Mouse (Mus musculus) C2C12 (cell line): ENCODE data around the gene Gimap5. TPM values are rescaled to one million over a fixed set of nuclear protein-coding genes. Genes with fewer than 3 reads are reported as not detected.

Experiments
- H3K27me3 ChIP-seq: one replicate; pipeline ENCODE4 v1.6.1; 2011; ENCODE audit not compliant: control insufficient read depth, insufficient read depth, insufficient read length
- H3K36me3 ChIP-seq: one replicate; pipeline ENCODE4 v1.6.1; 2011; ENCODE audit not compliant: control insufficient read depth, insufficient read depth
- H3K4me3 ChIP-seq: one replicate; pipeline ENCODE4 v1.5.1; 2011; ENCODE audit warnings: mild to moderate bottlenecking, control low read depth; ENCODE audit not compliant: poor library complexity, insufficient read depth, severe bottlenecking
- H3K79me2 ChIP-seq: one replicate; pipeline ENCODE4 v1.6.1; 2011; ENCODE audit not compliant: control insufficient read depth, insufficient read depth
- H3K79me3 ChIP-seq: one replicate; pipeline ENCODE4 v1.6.1; 2011; ENCODE audit warnings: low read depth, control low read depth
- H3ac ChIP-seq: one replicate; pipeline ENCODE3; 2011; ENCODE audit warnings: low read depth; ENCODE audit not compliant: control insufficient read depth, insufficient read length
- CEBPB ChIP-seq: IDR thresholded peaks from one replicate; pipeline ENCODE4 v1.6.1; 2011; ENCODE audit warnings: low read depth, mild to moderate bottlenecking, control low read depth, moderate library complexity
- CTCF ChIP-seq: IDR thresholded peaks from one replicate; pipeline ENCODE4 v1.5.1; 2011; ENCODE audit not compliant: control insufficient read depth, insufficient read depth, insufficient read length
- FOSL1 ChIP-seq: IDR thresholded peaks from one replicate; pipeline ENCODE4 v1.8.0; 2011; ENCODE audit warnings: mild to moderate bottlenecking, low read length; ENCODE audit not compliant: poor library complexity, insufficient read depth, severe bottlenecking
- MAX ChIP-seq: IDR thresholded peaks from one replicate; pipeline ENCODE4 v1.6.1; 2011; ENCODE audit warnings: mild to moderate bottlenecking, control low read depth
- MYOD1 ChIP-seq: IDR thresholded peaks from one replicate; pipeline ENCODE4 v1.6.1; 2011; ENCODE audit warnings: low read depth; ENCODE audit not compliant: control insufficient read depth, insufficient read length
- MYOG ChIP-seq: IDR thresholded peaks from one replicate; pipeline ENCODE4 v1.6.1; 2011; ENCODE audit not compliant: control insufficient read depth, insufficient read length; ENCODE audit errors: extremely low read depth
- USF1 ChIP-seq: IDR thresholded peaks from one replicate; pipeline ENCODE4 v1.6.1; 2011; ENCODE audit warnings: low read depth, mild to moderate bottlenecking, control low read depth, moderate library complexity
- polyA plus RNA-seq: library from polyadenylated mRNA; unstranded; fragments of >200 nt; fragmentation: generic; extraction: Trizol; gene quantifications from one replicate; pipeline ENCODE4 v1.2.1, GENCODE M21; 2012; ENCODE audit warnings: missing spikeins

The Gimap5 gene
- polyA plus RNA-seq, 1 experiment: not detected

- Histone ChIP-seq H3K79me2 (no peaks in the 10 kb centered on the region), H3K4me3 (no peak overlapping the region), H3K79me3 (no peaks in the 10 kb centered on the region), H3ac (no peak overlapping the region), H3K36me3 (no peaks in the 10 kb centered on the region), H3K27me3 (no peaks in the 10 kb centered on the region)
- no peak for TF ChIP-seq MAX
- TF ChIP-seq MYOG: no peak
- TF ChIP-seq CTCF: no peak
- TF ChIP-seq MYOD1: no peak
- no peak for TF ChIP-seq USF1
- no peak for TF ChIP-seq FOSL1
- no peak for TF ChIP-seq CEBPB
Observed at GRCm38 (mm10) chr6:48700251-48701075, 45.5 kb upstream of the Gimap5 start.

- TF ChIP-seq MAX (no peak), CTCF (no peak), FOSL1 (no peak), MYOD1 (no peak), MYOG (no peak), USF1 (no peak), CEBPB (no peak)
- H3K79me3 ChIP-seq: no peaks in the 10 kb centered on the region
Observed at GRCm38 (mm10) chr6:48702146-48702545, 43.9 kb upstream of the Gimap5 start.

GRCm38 (mm10) chr6:48702601-48703000 lies 43.4 kb upstream of the Gimap5 start:
- Histone ChIP-seq H3K79me3 (no peaks in the 10 kb centered on the region), H3K36me3 (no peaks in the 10 kb centered on the region), H3K27me3 (no peaks in the 10 kb centered on the region), H3ac (no peak overlapping the region), H3K4me3 (no peak overlapping the region), H3K79me2 (no peaks in the 10 kb centered on the region)
- TF ChIP-seq MAX (no peak), CEBPB (no peak), USF1 (no peak)

More at GRCm38 (mm10) chr6:48702146-48702545, 43.9 kb upstream of the Gimap5 start:
- H3ac ChIP-seq: no peak overlapping the region
- H3K36me3 ChIP-seq: no peaks in the 10 kb centered on the region
- H3K4me3 ChIP-seq: no peak overlapping the region
- no peaks in the 10 kb centered on the region for H3K27me3 ChIP-seq
- no peaks in the 10 kb centered on the region for H3K79me2 ChIP-seq

DNA sequence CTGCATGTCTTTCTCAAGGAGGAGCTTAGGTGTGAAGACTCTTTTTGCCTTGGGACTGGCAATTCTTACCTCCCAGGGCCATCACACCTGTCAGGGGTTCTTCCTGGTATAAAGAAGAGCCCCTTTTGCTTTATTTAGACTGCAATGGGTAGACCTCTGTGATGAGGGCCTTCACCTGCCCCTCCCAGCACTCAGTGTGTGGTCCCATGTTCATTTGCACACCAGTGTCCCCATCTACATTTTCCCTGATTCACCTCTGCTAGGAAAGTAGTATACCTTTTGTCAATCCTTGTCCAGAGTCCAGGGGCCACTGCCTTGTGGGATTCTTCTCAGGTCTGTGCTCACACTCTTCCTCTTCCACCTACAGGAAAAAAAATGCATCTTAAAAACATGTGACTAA lies 41.9 kb upstream of the Gimap5 start:
- no peaks in the 10 kb centered on the region for H3K27me3 ChIP-seq
- TF ChIP-seq CEBPB (no peak), MYOG (no peak), CTCF (no peak), USF1 (no peak), MYOD1 (no peak), MAX (no peak), FOSL1 (no peak)
- H3K36me3 ChIP-seq: no peaks in the 10 kb centered on the region
- H3ac ChIP-seq: no peak overlapping the region
- no peak overlapping the region for H3K4me3 ChIP-seq
- no peaks in the 10 kb centered on the region for H3K79me2 ChIP-seq
- no peaks in the 10 kb centered on the region for H3K79me3 ChIP-seq

- no peaks in the 10 kb centered on the region for H3K79me2 ChIP-seq
- no peaks in the 10 kb centered on the region for H3K36me3 ChIP-seq
- H3K27me3 ChIP-seq: no peaks in the 10 kb centered on the region
- H3K79me3 ChIP-seq: no peaks in the 10 kb centered on the region
- H3ac ChIP-seq: no peak overlapping the region
- no peak for TF ChIP-seq MYOG
- no peak for TF ChIP-seq CTCF
- TF ChIP-seq FOSL1: no peak
- TF ChIP-seq CEBPB: no peak
- TF ChIP-seq MAX: no peak
- no peak for TF ChIP-seq USF1
- no peak for TF ChIP-seq MYOD1
- no peak overlapping the region for H3K4me3 ChIP-seq
Observed at GRCm38 (mm10) chr6:48706130-48706529, 39.9 kb upstream of the Gimap5 start.

GRCm38 (mm10) chr6:48718455-48718854 lies 27.5 kb upstream of the Gimap5 start, which contains the start of the genes Gm28053 and Gimap7:
Gene Gm28053 (plus strand): TSS chr6:48718607.
Gene Gimap7 (plus strand): TSS chr6:48718621.
- Histone ChIP-seq H3K79me3 (no peaks in the 10 kb centered on the region), H3K79me2 (no peaks in the 10 kb centered on the region), H3K36me3 (no peaks in the 10 kb centered on the region), H3K4me3 (no peak within 1 kb of the TSS), H3ac (no peak within 1 kb of the TSS), H3K27me3 (no peaks in the 10 kb centered on the region)
- TF ChIP-seq MYOG (no peak), FOSL1 (no peak), USF1 (no peak), MYOD1 (no peak), CEBPB (no peak), MAX (no peak), CTCF (no peak)
